Mouse (Mus musculus): ENCODE data around the gene Rnf145. TPM values are rescaled to one million over a fixed set of nuclear protein-coding genes. Genes with fewer than 3 reads are reported as not detected.
"Not testable (repeated sequence)": the region's sequence is repeated elsewhere in the genome, so short reads cannot be mapped to it uniquely, and the experiment has no call there.

Gene Rnf145
- polyA plus RNA-seq, 1 experiment from 2014 or later, result 104 TPM

GRCm38 (mm10) chr11:44564245-44564864, 45.6 kb downstream of the Rnf145 start:
- no peaks in the 10 kb centered on the region for H3K4me1 ChIP-seq (ENCODE audit: control insufficient read depth, insufficient read depth, low read length)
- H3K4me2 ChIP-seq (ENCODE audit: low read depth, low read length), result no peak overlapping the region
- no peak overlapping the region for H3K27ac ChIP-seq (replicated peaks; ENCODE audit: low read depth, low read length)
- ATAC-seq (replicated peaks; ENCODE audit: insufficient number of reproducible peaks, low FRiP score, low TSS enrichment, low read depth), result no peak
- no peak overlapping the region for H3K4me3 ChIP-seq (ENCODE audit: low read depth, low read length)
- H3K27me3 ChIP-seq (ENCODE audit: control insufficient read depth, insufficient read depth, low read length), result no peaks in the 10 kb centered on the region
- 93% methylated on average over 12 of the region's 12 CpGs for WGBS
- H3K9me3 ChIP-seq (replicated peaks; ENCODE audit: control insufficient read depth, low read length), result no peaks in the 10 kb centered on the region
- no peak overlapping the region for H3K9ac ChIP-seq (replicated peaks; ENCODE audit: low read length)
- peaks cover 12% of the 10 kb centered on the region for H3K36me3 ChIP-seq (replicated peaks; ENCODE audit: control insufficient read depth, insufficient read depth, low read depth, low read length)
- no peak for DNase-seq (ENCODE audit: low spot score)

GRCm38 (mm10) chr11:44564940-44565339, 46.2 kb downstream of the Rnf145 start:
- ATAC-seq (replicated peaks; ENCODE audit: insufficient number of reproducible peaks, low FRiP score, low TSS enrichment, low read depth) (no peak), DNase-seq (ENCODE audit: low spot score) (no peak)
- no peaks in the 10 kb centered on the region for H3K9me3 ChIP-seq (replicated peaks; ENCODE audit: control insufficient read depth, low read length)
- H3K36me3 ChIP-seq (replicated peaks; ENCODE audit: control insufficient read depth, insufficient read depth, low read depth, low read length), result peaks cover 12% of the 10 kb centered on the region
- no peaks in the 10 kb centered on the region for H3K4me1 ChIP-seq (ENCODE audit: control insufficient read depth, insufficient read depth, low read length)
- H3K9ac ChIP-seq (replicated peaks; ENCODE audit: low read length), result no peak overlapping the region
- no peaks in the 10 kb centered on the region for H3K27me3 ChIP-seq (ENCODE audit: control insufficient read depth, insufficient read depth, low read length)
- H3K4me2 ChIP-seq (ENCODE audit: low read depth, low read length), result no peak overlapping the region
- H3K27ac ChIP-seq (replicated peaks; ENCODE audit: low read depth, low read length), result no peak overlapping the region
- no peak overlapping the region for H3K4me3 ChIP-seq (ENCODE audit: low read depth, low read length)

- H3K4me1 ChIP-seq (ENCODE audit: control insufficient read depth, insufficient read depth, low read length); H3K4me2 ChIP-seq (ENCODE audit: low read depth, low read length); H3K27me3 ChIP-seq (ENCODE audit: control insufficient read depth, insufficient read depth, low read length); H3K27ac ChIP-seq (replicated peaks; ENCODE audit: low read depth, low read length); H3K4me3 ChIP-seq (ENCODE audit: low read depth, low read length); DNase-seq (ENCODE audit: low spot score); ATAC-seq (replicated peaks; ENCODE audit: insufficient number of reproducible peaks, low FRiP score, low TSS enrichment, low read depth); H3K36me3 ChIP-seq (replicated peaks; ENCODE audit: control insufficient read depth, insufficient read depth, low read depth, low read length); H3K9ac ChIP-seq (replicated peaks; ENCODE audit: low read length); H3K9me3 ChIP-seq (replicated peaks; ENCODE audit: control insufficient read depth, low read length): not testable (repeated sequence)
- 93% methylated on average over 4 of the region's 4 CpGs for whole genome bisulfite sequencing
Measured at GRCm38 (mm10) chr11:44570336-44570735, 51.6 kb downstream of the Rnf145 start.

GRCm38 (mm10) chr11:44572781-44573180, 54.0 kb downstream of the Rnf145 start:
- Histone ChIP-seq H3K4me1 (ENCODE audit: control insufficient read depth, insufficient read depth, low read length) (no peaks in the 10 kb centered on the region), H3K27ac (replicated peaks; ENCODE audit: low read depth, low read length) (no peak overlapping the region), H3K9me3 (replicated peaks; ENCODE audit: control insufficient read depth, low read length) (no peaks in the 10 kb centered on the region), H3K36me3 (replicated peaks; ENCODE audit: control insufficient read depth, insufficient read depth, low read depth, low read length) (no peaks in the 10 kb centered on the region), H3K4me2 (ENCODE audit: low read depth, low read length) (no peak overlapping the region), H3K4me3 (ENCODE audit: low read depth, low read length) (no peak overlapping the region), H3K27me3 (ENCODE audit: control insufficient read depth, insufficient read depth, low read length) (no peaks in the 10 kb centered on the region), H3K9ac (replicated peaks; ENCODE audit: low read length) (no peak overlapping the region)
- no peak for ATAC-seq (replicated peaks; ENCODE audit: insufficient number of reproducible peaks, low FRiP score, low TSS enrichment, low read depth)
- DNase-seq (ENCODE audit: low spot score), result no peak
- WGBS, result 89% methylated on average over 5 of the region's 5 CpGs

GRCm38 (mm10) chr11:44573396-44573795, 54.6 kb downstream of the Rnf145 start:
- no peaks in the 10 kb centered on the region for H3K4me1 ChIP-seq (ENCODE audit: control insufficient read depth, insufficient read depth, low read length)
- H3K9me3 ChIP-seq (replicated peaks; ENCODE audit: control insufficient read depth, low read length), result no peaks in the 10 kb centered on the region
- no peak overlapping the region for H3K27ac ChIP-seq (replicated peaks; ENCODE audit: low read depth, low read length)
- ATAC-seq (replicated peaks; ENCODE audit: insufficient number of reproducible peaks, low FRiP score, low TSS enrichment, low read depth) (no peak), DNase-seq (ENCODE audit: low spot score) (no peak)
- H3K36me3 ChIP-seq (replicated peaks; ENCODE audit: control insufficient read depth, insufficient read depth, low read depth, low read length), result no peaks in the 10 kb centered on the region
- no peak overlapping the region for H3K4me2 ChIP-seq (ENCODE audit: low read depth, low read length)
- H3K4me3 ChIP-seq (ENCODE audit: low read depth, low read length), result no peak overlapping the region
- H3K27me3 ChIP-seq (ENCODE audit: control insufficient read depth, insufficient read depth, low read length), result no peaks in the 10 kb centered on the region
- WGBS, result 78% methylated on average over 3 of the region's 3 CpGs
- H3K9ac ChIP-seq (replicated peaks; ENCODE audit: low read length), result no peak overlapping the region

GRCm38 (mm10) chr11:44574391-44574790, 55.6 kb downstream of the Rnf145 start:
- ATAC-seq (replicated peaks; ENCODE audit: insufficient number of reproducible peaks, low FRiP score, low TSS enrichment, low read depth), result no peak
- Histone ChIP-seq H3K4me1 (ENCODE audit: control insufficient read depth, insufficient read depth, low read length) (no peaks in the 10 kb centered on the region), H3K9ac (replicated peaks; ENCODE audit: low read length) (no peak overlapping the region), H3K36me3 (replicated peaks; ENCODE audit: control insufficient read depth, insufficient read depth, low read depth, low read length) (no peaks in the 10 kb centered on the region), H3K4me3 (ENCODE audit: low read depth, low read length) (no peak overlapping the region), H3K9me3 (replicated peaks; ENCODE audit: control insufficient read depth, low read length) (no peaks in the 10 kb centered on the region), H3K27me3 (ENCODE audit: control insufficient read depth, insufficient read depth, low read length) (no peaks in the 10 kb centered on the region), H3K27ac (replicated peaks; ENCODE audit: low read depth, low read length) (no peak overlapping the region), H3K4me2 (ENCODE audit: low read depth, low read length) (no peak overlapping the region)
- WGBS, result 89% methylated on average over 8 of the region's 8 CpGs
- no peak for DNase-seq (ENCODE audit: low spot score)

- no peaks in the 10 kb centered on the region for H3K9me3 ChIP-seq (replicated peaks; ENCODE audit: control insufficient read depth, low read length)
- DNase-seq (ENCODE audit: low spot score) (no peak), ATAC-seq (replicated peaks; ENCODE audit: insufficient number of reproducible peaks, low FRiP score, low TSS enrichment, low read depth) (no peak)
- no peak overlapping the region for H3K9ac ChIP-seq (replicated peaks; ENCODE audit: low read length)
- H3K27me3 ChIP-seq (ENCODE audit: control insufficient read depth, insufficient read depth, low read length), result no peaks in the 10 kb centered on the region
- H3K27ac ChIP-seq (replicated peaks; ENCODE audit: low read depth, low read length), result no peak overlapping the region
- no peak overlapping the region for H3K4me3 ChIP-seq (ENCODE audit: low read depth, low read length)
- H3K36me3 ChIP-seq (replicated peaks; ENCODE audit: control insufficient read depth, insufficient read depth, low read depth, low read length), result no peaks in the 10 kb centered on the region
- 92% methylated on average over 5 of the region's 5 CpGs for WGBS
- H3K4me1 ChIP-seq (ENCODE audit: control insufficient read depth, insufficient read depth, low read length), result no peaks in the 10 kb centered on the region
- no peak overlapping the region for H3K4me2 ChIP-seq (ENCODE audit: low read depth, low read length)
Measured at GRCm38 (mm10) chr11:44574820-44575219, 56.1 kb downstream of the Rnf145 start.

GRCm38 (mm10) chr11:44577911-44578310, 59.1 kb downstream of the Rnf145 start:
- DNase-seq (ENCODE audit: low spot score), result no peak
- H3K4me3 ChIP-seq (ENCODE audit: low read depth, low read length), result no peak overlapping the region
- 80% methylated on average over 9 of the region's 9 CpGs for WGBS
- no peak overlapping the region for H3K4me2 ChIP-seq (ENCODE audit: low read depth, low read length)
- no peaks in the 10 kb centered on the region for H3K9me3 ChIP-seq (replicated peaks; ENCODE audit: control insufficient read depth, low read length)
- H3K27ac ChIP-seq (replicated peaks; ENCODE audit: low read depth, low read length), result no peak overlapping the region
- H3K27me3 ChIP-seq (ENCODE audit: control insufficient read depth, insufficient read depth, low read length), result no peaks in the 10 kb centered on the region
- no peaks in the 10 kb centered on the region for H3K4me1 ChIP-seq (ENCODE audit: control insufficient read depth, insufficient read depth, low read length)
- ATAC-seq (replicated peaks; ENCODE audit: insufficient number of reproducible peaks, low FRiP score, low TSS enrichment, low read depth), result no peak
- no peak overlapping the region for H3K9ac ChIP-seq (replicated peaks; ENCODE audit: low read length)
- H3K36me3 ChIP-seq (replicated peaks; ENCODE audit: control insufficient read depth, insufficient read depth, low read depth, low read length), result no peaks in the 10 kb centered on the region

Data from embryonic facial prominence, embryonic 11.5 days (tissue).